Mouse (Mus musculus) adrenal gland (tissue): ENCODE data around the gene Hcls1.

Source experiments
- intact Hi-C: fragments of 180-260 bp; cut with DNase I; formaldehyde crosslinking; loops from one replicate; pipeline ENCODE4 v1.15.1; 2025

Hcls1 gene

GRCm38 (mm10) chr16:36929216-36929615 lies 5.6 kb upstream of the Hcls1 start:
- intact Hi-C loops, result no loop called here

GRCm38 (mm10) chr16:36930231-36931136 lies 4.3 kb upstream of the Hcls1 start:
- intact Hi-C loops, result no loop called here

GRCm38 (mm10) chr16:36931381-36931780 lies 3.4 kb upstream of the Hcls1 start:
- intact Hi-C loops, result no loop called here

- intact Hi-C loops, result no loop called here
These were observed 2.8 kb upstream of the Hcls1 start for GRCm38 (mm10) chr16:36931976-36932375.

GRCm38 (mm10) chr16:36932546-36932945 lies 2.2 kb upstream of the Hcls1 start:
- intact Hi-C loops, result no loop called here

GRCm38 (mm10) chr16:36934131-36934840 lies 497 bp upstream of the Hcls1 start:
- intact Hi-C loops, result no loop called here

GRCm38 (mm10) chr16:36935814-36936213 lies 1.0 kb downstream of the Hcls1 start:
- intact Hi-C loops, result no loop called here

DNA sequence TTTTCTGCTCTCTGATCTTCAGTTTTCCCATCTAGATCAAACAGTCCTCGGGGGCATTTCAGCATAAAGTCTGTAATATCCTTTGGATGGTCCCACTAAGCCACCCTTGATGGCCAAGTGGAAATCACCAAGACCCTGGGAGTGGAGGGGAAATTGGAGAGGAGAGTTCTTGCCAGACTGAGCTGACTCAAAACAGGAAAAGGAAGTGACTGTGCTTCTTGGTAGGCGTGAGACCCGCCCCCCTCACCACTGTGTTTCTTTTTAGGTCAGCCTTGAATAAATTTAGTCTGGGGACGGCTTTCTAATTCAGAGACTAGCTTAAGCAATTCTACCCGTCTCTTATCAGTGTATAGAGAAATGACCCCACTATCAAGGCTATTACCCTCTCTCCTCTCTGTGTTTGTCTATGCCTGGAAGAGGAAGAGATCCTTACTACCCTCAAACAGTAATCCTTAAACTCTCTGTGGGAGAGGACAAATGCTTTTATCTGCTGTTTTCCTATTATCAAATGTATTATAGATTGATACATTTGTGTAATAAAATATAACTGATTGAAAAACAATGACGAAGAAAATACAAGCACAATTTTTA lies 6.4 kb downstream of the Hcls1 start:
- intact Hi-C loops, result no loop called here

DNA sequence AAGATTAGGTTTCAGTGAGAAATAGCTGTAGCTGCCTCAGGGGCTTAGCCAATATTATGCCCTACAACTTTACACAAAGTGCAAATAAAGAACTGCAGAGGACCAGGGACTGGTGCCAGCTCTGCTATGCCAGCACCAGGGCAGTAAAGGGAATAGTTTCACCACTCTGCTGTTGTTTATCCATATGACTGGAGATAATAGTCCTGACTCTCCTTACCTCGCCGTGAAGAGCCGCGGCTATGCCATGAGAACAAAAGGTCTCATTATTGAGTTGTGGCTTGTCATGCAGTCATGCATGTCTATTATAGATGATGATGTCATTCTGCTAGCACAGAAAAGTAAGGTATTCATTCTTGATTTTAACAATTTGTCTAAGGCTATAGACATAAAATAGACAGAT lies 7.1 kb downstream of the Hcls1 start:
- intact Hi-C loops, result no loop called here

GRCm38 (mm10) chr16:36943591-36943990 lies 8.8 kb downstream of the Hcls1 start:
- intact Hi-C loops, result no loop called here

DNA sequence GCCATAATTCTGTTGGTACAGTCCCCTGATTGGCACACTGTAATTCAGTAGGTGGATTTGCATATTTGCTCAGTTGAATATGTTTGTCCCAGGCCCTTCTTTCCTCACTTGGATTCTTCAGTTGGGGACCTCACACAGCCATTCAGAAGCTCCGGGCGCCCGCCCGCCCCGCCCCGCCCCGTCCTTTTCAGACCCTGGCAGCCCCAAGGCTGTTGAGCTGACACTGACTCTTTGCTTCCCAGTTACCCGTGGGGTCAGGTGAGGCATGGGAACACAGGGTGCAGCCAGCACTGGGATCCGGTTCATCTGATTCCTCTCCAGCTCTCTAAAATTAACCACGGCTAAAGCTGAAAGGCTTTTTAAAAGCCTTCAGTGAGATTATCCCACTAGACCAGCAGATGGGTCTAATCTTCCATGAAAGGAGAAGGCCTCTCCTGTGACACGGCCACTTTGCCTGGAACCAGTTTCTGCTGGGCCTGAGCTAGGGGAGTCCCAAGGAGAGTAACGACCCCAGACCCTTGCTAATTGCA lies 10.2 kb downstream of the Hcls1 start:
- intact Hi-C loops, result no loop called here

GRCm38 (mm10) chr16:36946459-36947159 lies 11.8 kb downstream of the Hcls1 start:
- intact Hi-C loops, result no loop called here

DNA sequence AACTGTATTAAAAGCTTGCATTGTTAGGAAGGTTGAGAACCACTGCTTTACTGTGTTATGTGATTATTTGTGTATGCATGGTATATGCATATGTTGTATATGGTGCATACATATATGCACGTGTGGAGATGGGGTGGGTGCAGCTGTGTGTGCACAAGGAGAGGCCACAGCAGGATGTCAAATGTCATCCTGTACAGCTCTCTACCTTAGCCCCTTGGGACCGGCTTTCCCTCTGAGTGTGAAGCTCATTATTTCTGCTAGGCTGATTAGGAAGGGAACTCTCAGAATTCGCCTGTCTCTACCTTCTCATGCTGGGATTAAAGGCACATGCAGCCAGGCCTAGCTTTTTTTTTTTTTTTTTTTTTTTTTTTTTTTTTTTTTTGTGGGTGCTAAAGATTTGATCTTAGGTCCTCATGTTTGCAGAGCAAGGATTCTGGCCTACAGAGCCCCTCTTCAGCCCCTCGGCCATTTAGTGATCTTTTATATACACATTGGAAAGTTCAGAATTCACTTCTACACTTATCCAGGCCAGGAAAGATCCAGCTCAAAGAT lies 12.9 kb downstream of the Hcls1 start:
- intact Hi-C loops, result no loop called here

GRCm38 (mm10) chr16:36949614-36950336 lies 15.0 kb downstream of the Hcls1 start:
- intact Hi-C loops, result no loop called here

DNA sequence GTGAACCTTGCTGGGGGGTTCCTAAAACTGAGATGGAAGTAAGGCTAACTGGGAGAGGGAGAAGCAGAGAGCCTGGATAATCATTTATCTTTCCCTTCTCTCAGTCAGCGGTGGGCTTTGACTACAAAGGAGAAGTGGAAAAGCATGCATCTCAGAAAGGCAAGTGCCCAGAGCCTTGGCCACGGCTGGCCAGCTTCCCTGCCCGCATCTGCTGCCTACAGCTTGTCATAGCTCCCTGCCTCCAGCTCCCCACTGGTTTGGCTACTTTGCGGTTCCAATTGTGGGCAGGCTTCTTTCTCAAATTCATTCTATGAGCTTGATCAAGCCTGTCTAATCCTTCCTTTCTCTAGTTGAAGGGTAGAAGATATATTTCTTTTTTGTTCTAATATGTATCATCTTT lies 16.2 kb downstream of the Hcls1 start:
- intact Hi-C loops, result no loop called here

DNA sequence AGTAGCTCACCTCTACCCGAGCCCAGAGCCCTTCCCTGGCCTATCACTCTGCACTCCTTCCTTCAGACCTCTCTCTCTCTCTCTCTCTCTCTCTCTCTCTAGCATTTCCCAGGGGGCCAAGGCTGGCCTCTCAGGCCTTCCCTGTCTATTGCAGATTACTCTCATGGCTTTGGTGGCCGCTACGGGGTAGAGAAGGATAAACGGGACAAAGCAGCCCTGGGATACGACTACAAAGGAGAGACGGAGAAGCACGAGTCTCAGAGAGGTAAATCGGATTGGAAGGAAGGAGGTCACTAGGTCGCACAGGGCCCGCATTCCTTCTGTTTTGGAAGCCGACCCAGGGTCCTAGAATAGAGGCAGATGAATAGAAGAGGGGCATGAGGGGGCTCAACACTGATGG lies 20.3 kb downstream of the Hcls1 start:
- intact Hi-C loops, result no loop called here

DNA sequence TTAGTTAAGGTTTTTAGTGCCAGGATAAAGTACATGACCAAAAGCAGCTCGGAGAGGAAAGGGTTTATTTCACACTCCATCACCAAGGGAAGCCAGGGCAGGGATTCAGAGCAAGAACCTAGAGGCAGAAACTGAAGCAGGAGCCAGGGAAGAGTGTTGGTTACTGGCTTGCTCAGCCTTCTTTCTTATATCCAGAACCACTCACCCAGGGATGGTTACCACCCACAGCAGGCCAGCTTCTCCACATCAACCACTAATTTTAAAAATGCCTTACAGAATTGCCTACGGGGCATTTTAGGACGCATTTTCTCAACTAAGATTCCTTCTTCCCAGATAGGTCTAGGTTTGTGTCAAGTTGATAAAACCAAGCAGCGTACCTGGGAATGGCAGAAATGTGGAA lies 28.6 kb downstream of the Hcls1 start:
- intact Hi-C loops, result no loop called here

- intact Hi-C loops, result no loop called here
These were observed 44.3 kb downstream of the Hcls1 start for GRCm38 (mm10) chr16:36979127-36979526.

GRCm38 (mm10) chr16:36983796-36984195 lies 49.0 kb downstream of the Hcls1 start:
- intact Hi-C loops, result no loop called here

DNA sequence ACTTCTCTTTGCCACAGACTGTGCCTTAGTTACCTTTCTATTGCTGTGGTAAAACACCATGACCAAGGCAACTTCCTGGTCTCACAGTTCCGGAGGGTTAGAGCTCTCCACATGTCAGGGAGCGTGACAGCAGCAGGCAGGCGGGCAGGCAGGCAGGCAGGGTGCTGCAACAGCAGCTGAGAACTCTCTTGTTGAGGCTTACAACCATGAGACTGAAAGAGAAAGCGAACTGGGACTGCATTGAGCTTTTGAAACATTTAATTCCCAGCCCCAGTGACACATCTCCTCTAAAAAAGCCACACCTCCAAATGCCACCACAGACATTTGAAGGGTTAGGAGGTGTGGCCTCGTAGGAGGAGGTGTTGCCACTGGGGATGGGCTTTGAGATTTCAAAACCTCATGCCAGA lies 50.9 kb downstream of the Hcls1 start:
- intact Hi-C loops, result no loop called here
